Mouse (Mus musculus) cerebellum, postnatal 25 days (tissue): ENCODE measurements around the gene Scube1.

Source experiments
- DNase-seq, 2 experiments: peaks; one replicate each; pipeline ENCODE4 v3.0.0; 2021; ENCODE audit warnings: mixed read lengths in 2 of 2

The Scube1 gene

DNA sequence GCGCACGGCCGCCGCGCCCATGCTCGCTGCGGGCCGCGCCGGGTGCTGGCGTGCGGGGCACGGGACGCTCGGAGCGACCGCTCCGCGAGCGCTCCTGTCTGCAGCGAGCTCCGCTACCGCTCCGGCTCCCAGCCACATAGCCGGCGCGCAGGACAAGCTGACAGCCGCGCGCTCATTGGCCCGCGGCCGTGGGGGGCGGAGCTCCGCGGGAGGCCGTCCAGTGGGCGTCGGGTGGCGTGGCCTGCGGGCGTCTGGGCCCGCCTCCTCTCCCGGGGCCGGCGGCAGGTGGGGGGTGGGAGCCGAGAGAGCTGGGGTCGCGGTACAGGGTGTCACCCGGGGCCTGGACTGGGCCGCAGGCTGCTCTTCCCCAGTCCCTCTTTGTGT, at the start of gene Scube1:
Gene Scube1, minus strand, starts transcription at position 136 of the 384 bp plus-strand sequence.
- DNase-seq: peak; percentile 74 to 88

DNA sequence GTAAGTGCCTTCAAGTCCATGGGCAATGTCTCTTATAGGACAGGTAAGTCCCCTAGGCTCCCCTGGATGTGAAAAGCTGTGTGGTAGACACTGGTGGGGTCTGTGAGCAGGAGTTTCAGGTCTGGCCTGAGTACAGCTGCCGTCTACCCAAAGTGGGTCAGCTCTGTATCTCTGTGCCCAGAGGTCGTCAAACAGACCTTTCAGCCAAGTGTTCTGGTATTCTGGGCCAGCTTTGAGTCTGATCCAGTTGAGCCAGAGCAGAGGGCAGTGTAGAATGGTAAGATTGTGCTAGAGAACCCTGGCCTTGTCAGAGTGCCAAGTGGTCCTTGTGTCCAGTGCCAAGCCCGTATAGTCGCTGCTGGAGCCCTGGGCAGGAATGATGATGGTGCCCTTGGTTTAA, 48.1 kb upstream of the Scube1 start:
- peak in 1 of 2 experiments; percentile 40 for DNase-seq

DNA sequence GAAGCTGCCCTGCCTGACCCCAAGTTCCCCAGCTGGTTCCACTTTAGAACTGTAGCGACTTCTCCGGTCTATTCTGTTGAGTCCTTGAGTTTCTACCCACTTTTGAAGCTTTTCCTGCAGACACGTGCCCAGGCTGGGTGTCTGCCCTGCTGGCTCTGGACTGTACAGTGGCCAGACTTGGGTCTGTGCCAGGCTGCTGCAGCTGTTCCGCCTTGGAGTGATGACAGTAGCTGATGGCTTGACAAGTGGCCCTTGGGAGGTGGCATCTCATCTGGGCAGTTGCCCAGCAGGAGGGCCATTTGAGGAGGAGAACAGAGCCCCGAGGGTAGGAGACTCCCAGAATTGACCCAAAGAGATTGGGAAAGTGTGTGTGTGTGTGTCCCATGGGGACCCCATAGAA, 47.6 kb upstream of the Scube1 start:
- DNase-seq: peak; percentile 22 to 45

GRCm38 (mm10) chr15:83771346-83772053, 46.7 kb upstream of the Scube1 start:
- DNase-seq: peak; percentile 74 to 86

DNA sequence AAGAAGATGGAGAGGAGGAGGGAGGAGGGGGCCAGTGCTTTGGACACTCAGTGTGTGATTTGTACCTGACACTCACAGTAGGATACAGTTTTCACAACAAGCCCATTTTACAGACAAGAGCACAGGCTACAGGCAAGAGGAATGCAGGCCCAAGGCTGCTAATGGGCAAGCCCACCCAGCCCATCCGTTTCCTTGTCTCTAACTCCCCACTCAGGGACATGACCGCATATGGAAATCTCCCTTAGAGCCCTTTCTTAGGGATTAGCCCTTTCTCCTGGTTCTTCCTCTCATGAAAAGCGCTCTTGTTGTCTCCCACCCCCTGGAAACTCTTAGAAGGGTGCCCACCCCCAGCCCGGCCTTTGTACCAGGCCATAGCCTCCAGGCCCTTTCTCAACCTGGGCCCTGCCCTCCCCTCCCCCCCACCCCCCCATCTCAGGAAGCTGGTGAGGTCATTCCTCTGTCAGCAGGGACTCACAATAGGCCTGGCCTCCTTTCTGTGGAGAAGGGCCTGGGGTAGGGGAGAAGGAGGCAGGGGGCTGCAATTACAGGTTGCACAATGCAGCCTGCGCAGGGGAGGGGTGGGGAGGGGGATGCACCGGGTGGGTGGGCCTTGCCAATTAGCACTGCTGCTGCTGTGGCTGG, 40.7 kb upstream of the Scube1 start:
- DNase-seq: no peak

DNA sequence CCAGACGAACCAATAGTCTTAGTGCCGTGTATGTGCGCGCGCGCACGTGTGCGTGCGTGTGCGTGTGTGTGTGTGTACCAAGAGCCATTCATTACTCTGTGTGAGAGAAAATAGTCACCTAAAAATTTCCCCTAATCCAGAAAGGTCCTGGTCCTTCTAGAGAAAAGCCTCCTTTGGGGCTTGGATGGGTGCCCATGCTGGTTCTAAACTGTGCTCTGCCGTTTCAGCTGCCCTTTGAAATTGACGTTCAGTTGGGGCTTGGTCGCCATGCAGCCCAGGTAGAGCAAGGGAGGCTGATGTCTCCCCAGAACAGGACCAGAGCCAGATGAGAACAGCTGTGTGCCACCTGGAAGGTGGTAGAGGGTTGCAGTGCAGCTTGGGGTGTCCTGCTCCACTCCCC, 36.7 kb upstream of the Scube1 start:
- DNase-seq: no peak

DNA sequence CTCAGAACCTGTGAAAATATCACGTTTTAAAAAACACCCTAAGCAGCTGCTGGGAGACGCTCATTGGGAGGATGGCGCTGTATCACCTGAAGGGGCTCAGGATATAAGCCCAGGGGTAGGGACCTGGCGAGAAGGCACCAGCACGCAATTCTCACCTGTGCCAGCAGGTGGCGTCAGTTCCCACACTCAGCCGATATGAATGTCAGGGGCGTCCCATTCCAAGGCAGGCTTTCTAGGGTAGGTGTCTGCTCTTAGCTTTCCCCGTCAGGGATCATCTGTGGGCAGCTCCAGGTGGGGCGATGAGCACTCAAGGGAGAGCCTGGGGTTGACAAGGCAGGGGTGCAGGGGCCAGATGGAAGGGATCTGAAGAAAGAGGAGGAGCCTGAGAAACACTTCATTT, 35.9 kb upstream of the Scube1 start:
- DNase-seq: peak; percentile 69 to 76

GRCm38 (mm10) chr15:83758958-83759357, 34.1 kb upstream of the Scube1 start:
- no peak for DNase-seq

DNA sequence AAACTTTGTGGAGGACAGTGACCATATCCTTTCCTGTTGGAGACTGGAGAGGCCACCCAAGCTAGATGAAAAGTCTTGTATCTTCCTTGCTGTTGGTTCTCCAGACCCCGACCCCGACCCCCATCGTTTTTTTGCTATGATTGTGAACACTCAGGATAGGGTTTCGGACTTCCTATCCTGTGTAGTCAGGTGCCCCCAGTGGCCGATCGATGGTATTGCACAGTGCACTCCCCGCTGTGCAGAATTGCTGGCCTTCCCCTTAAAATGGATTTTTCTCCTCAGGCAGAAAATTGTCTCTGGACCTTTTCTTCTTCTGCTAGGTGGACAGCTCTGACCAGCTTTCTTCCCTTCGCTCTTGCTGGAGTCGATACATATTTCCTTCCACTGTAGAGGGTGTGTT, 31.9 kb upstream of the Scube1 start:
- peak in 1 of 2 experiments; percentile 57 for DNase-seq

- DNase-seq: no peak
Measured at GRCm38 (mm10) chr15:83749436-83749835, 24.6 kb upstream of the Scube1 start.

- DNase-seq: no peak
Measured at GRCm38 (mm10) chr15:83748986-83749385, 24.2 kb upstream of the Scube1 start.

DNA sequence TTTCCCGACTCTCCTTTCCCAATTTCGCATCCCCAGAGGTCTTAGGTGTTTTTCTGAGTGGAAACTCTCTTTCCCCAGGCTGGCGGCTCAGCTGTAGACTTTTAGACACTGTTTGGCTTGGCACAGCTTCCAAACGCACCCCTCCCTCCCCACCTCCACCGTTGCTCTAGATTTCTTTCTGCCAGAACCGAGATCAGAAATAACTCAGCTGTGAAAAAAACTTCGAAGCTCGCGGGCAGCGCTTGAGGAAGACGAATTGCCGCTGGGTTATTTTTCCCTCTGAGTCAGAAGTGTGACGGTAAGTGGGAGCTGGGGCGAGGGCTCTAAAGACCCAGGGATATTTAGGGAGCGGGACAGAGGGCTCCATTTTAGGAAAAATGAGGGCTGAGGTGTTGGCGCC, 21.5 kb upstream of the Scube1 start:
- no peak for DNase-seq

DNA sequence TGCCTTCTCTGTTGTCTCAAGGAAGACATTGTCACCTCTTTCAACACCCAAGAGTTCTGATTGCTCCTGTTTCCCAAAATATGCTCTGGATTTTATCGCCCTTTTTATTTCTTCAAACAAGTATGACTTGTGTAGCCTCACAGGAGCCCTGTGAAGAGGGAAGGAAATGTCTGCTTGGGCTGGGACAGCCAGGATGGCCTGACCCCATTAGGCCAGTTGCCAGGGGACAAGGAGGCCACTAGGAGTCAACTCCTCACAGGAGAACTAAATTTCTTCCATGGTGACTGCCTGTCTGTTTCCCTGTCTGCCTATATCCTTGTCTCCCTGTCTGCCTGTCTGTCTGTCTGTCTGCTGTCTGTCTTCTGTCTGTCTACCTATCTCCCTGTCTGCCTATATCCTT, 17.2 kb upstream of the Scube1 start:
- no peak for DNase-seq

- DNase-seq: no peak
Measured at GRCm38 (mm10) chr15:83740676-83741422, 16.0 kb upstream of the Scube1 start.

- DNase-seq: peak; percentile 58 to 78
Measured at GRCm38 (mm10) chr15:83727626-83728025, 2.8 kb upstream of the Scube1 start.

- DNase-seq: no peak
Measured at GRCm38 (mm10) chr15:83726741-83727140, 1.9 kb upstream of the Scube1 start.

DNA sequence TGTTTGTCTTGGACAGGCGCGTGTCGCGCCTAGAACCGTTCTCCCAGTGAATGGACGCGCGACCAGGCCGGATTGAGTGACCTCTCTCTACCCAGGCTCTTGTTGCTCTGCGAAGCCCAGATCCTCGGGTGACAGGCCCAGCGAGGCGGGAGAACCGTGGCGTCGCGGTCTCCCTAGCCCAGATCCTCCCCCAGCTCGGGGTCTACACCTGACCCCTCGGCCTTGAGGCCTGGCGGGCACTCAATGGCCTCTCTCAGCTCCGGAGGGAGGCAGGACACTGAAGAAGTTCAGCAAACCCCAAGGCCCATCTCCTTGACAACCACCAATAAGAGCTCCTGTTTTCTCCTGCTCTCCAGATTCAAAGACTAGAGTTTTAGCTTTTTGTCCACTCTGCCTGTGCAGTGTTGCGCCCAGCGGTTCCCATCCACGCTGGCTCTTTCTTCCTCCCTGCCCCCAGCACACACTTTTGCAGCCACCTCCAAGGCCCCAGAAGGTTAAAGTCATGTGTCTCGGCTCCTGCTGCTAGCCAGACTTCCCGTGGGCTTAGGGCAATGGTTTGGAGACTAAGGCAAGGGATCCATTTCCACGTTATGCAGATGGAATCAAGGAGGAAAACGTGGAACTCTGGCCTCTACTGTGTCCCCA, 857 bp upstream of the Scube1 start:
- no peak for DNase-seq

DNA sequence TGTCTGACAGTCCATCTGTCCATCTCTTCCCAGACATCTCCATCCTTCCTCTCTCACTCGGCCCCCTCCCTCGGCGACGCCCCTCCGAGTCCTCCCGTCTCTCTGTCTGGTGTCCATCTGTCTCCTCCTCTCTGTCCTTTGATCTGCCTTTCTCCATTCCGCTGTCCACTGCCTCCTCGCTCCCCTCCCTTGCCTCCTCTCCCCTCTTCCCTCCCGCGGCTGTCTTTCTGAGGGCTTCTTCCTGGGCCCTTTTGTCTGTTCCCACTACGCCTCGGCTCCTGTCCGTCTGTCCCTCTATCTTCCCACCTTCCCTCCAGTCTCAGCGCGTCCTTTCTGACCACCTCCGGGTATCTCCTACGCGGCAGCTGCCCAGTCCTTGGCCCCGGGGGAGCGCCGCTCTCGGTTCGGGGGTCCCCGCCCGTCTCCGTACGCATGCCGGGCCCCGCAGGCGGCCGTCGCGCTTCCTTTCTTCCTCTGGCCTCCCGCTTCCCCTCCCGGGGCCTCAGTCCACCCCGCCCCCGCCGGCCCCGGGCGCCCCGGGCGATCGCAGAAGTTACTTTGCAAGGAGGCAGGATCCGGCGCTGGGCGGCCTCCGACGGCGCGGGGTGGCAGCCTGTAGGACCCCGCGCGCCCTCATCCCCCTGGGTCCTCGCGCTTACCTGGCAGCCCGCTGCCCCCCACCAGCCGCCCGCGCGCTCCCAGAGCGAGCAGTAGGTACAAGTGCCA, 498 bp downstream of the Scube1 start:
- DNase-seq: peak in 1 of 2 experiments; percentile 13

DNA sequence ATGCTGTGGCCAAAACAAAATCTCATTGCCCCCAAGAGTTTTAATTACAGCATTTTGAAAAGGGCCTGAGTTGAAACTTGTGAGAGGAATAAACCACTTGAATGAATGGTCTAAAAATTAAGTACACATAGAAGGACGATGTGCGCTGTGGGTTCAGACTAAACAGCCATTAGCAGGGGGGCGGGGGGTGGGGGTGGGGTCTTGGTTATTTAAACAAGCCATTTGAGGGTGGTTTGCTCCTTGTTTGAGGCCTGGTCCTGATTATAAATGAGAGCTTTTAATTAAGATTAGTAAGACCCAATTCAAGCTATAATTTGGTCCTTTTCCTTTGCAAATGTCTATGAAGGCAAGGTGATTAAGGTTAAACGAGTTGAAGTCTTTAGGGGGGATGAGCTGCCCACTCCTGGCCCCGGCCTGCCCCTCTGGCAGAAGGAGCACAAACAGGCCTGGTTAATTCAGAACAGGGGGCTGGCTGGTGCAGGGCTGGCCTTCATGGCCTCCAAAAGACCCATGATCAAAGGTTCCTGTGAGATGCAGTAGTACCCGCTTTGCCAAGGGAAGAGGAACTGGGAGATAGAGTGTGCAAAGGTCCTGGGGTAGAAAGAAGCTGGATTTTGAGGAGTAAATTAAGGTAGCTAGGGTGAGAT, 9.1 kb downstream of the Scube1 start:
- no peak for DNase-seq

- DNase-seq: no peak
Measured at GRCm38 (mm10) chr15:83712798-83713197, 12.0 kb downstream of the Scube1 start.

DNA sequence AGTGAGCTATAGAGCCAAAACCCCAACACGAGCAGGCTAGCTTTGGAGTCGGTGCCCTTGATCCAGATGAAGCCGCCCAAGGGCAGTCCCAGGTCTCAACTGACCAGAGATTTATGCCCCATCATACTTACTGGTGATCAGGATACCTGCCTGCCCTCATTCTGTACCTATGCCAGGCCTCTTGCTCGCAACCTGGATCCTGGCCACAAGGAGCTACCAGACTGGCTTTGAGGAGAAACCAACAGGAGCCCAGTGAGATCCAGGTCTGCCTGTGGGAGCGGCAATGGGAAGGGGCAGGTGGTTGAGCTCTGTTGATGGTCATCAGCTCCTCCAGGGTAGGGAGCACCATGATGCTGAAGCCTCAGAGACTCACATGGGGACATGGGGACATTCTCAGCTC, 12.5 kb downstream of the Scube1 start:
- peak; percentile 19 to 44 for DNase-seq
